Mouse (Mus musculus): Measurements from ENCODE around the gene Pla2g1b.
"Not testable (repeated sequence)": the region's sequence is repeated elsewhere in the genome, so short reads cannot be mapped to it uniquely, and the experiment has no call there.

The Pla2g1b gene

GRCm38 (mm10) chr5:115484996-115485395 lies 18.9 kb downstream of the Pla2g1b start:
- no peak for DNase-seq (ENCODE audit: low spot score)

GRCm38 (mm10) chr5:115485489-115486205 lies 19.6 kb downstream of the Pla2g1b start:
- DNase-seq (ENCODE audit: low spot score), result no peak

GRCm38 (mm10) chr5:115486726-115487125 lies 20.7 kb downstream of the Pla2g1b start:
- no peak for DNase-seq (ENCODE audit: low spot score)

- DNase-seq (ENCODE audit: low spot score), result no peak
These were observed 21.3 kb downstream of the Pla2g1b start for GRCm38 (mm10) chr5:115487353-115487752.

- DNase-seq (ENCODE audit: low spot score), result no peak
These were observed 22.0 kb downstream of the Pla2g1b start for GRCm38 (mm10) chr5:115487942-115488580.

- peak; percentile 94 for DNase-seq (ENCODE audit: low spot score)
These were observed 23.0 kb downstream of the Pla2g1b start for GRCm38 (mm10) chr5:115488841-115489698.

GRCm38 (mm10) chr5:115489699-115490637 lies 23.9 kb downstream of the Pla2g1b start:
- DNase-seq (ENCODE audit: low spot score), result peak; percentile 77

GRCm38 (mm10) chr5:115490638-115491000 lies 24.6 kb downstream of the Pla2g1b start:
- no peak for DNase-seq (ENCODE audit: low spot score)

- no peak for DNase-seq (ENCODE audit: low spot score)
These were observed 25.0 kb downstream of the Pla2g1b start for GRCm38 (mm10) chr5:115491076-115491475.

GRCm38 (mm10) chr5:115491771-115492322 lies 25.8 kb downstream of the Pla2g1b start:
- DNase-seq (ENCODE audit: low spot score), result no peak

- no peak for DNase-seq (ENCODE audit: low spot score)
These were observed 26.8 kb downstream of the Pla2g1b start for GRCm38 (mm10) chr5:115492711-115493335.

GRCm38 (mm10) chr5:115493441-115493840 lies 27.4 kb downstream of the Pla2g1b start:
- DNase-seq (ENCODE audit: low spot score), result no peak

- not testable (repeated sequence) for DNase-seq (ENCODE audit: low spot score)
These were observed 29.6 kb downstream of the Pla2g1b start for GRCm38 (mm10) chr5:115495618-115496017.

GRCm38 (mm10) chr5:115497033-115497432 lies 31.0 kb downstream of the Pla2g1b start:
- no peak for DNase-seq (ENCODE audit: low spot score)

- no peak for DNase-seq (ENCODE audit: low spot score)
These were observed 32.5 kb downstream of the Pla2g1b start for GRCm38 (mm10) chr5:115498307-115499240.

- no peak for DNase-seq (ENCODE audit: low spot score)
These were observed 34.4 kb downstream of the Pla2g1b start for GRCm38 (mm10) chr5:115500383-115500935.

- no peak for DNase-seq (ENCODE audit: low spot score)
These were observed 37.0 kb downstream of the Pla2g1b start for GRCm38 (mm10) chr5:115503035-115503434.

GRCm38 (mm10) chr5:115505617-115506016 lies 39.6 kb downstream of the Pla2g1b start:
- DNase-seq (ENCODE audit: low spot score), result not testable (repeated sequence)

- DNase-seq (ENCODE audit: low spot score), result peak; percentile 71
These were observed 40.6 kb downstream of the Pla2g1b start, which contains the start of gene Pxn for GRCm38 (mm10) chr5:115506454-115507201. Gene Pxn, plus strand, starts transcription at chr5:115506676.
